Mouse (Mus musculus) bone marrow macrophage, adult 2 months (primary cell): ENCODE data around the gene Cd47.

Experiments
- CTCF ChIP-seq: IDR thresholded peaks from 2 replicates; pipeline ENCODE4 v1.5.1; 2012; ENCODE audit warnings: low read depth, mild to moderate bottlenecking, low read length, moderate library complexity
- POLR2A ChIP-seq: IDR thresholded peaks from 2 replicates; pipeline ENCODE4 v1.6.1; 2012; ENCODE audit warnings: mild to moderate bottlenecking, low read depth, low read length, borderline replicate concordance

- TF ChIP-seq CTCF (no peak), POLR2A (no peak)
Observed at GRCm38 (mm10) chr16:49958900-49959436, 158.6 kb downstream of the Cd47 start.
